Mouse (Mus musculus) mouse embryonic stem cell (cell line): Measurements from ENCODE around the gene Ep400.

Experiments
- in situ Hi-C, 2 experiments: fragments of 300-500 bp; cut with MboI; formaldehyde crosslinking; loops; 1 replicate in 1 of 2; 3 replicates in 1 of 2; pipeline ENCODE4 v1.14.3; 2019 to 2020; ENCODE audit warnings: low sequenced_read_pairs in 2 of 2, low pct_unique_long_range_greater_than_20kb in 1 of 2, mixed read lengths in 1 of 2; ENCODE audit not compliant: unreplicated experiment in 1 of 2

Ep400 gene

GRCm38 (mm10) chr5:110711455-110711854 is 59.1 kb downstream of the Ep400 start:
- in situ Hi-C loops, result loop anchor here in 1 of 2 experiments (5.0 kb wide), 1 partner anchor 44 kb away; no protein-coding TSS in a partner anchor

DNA sequence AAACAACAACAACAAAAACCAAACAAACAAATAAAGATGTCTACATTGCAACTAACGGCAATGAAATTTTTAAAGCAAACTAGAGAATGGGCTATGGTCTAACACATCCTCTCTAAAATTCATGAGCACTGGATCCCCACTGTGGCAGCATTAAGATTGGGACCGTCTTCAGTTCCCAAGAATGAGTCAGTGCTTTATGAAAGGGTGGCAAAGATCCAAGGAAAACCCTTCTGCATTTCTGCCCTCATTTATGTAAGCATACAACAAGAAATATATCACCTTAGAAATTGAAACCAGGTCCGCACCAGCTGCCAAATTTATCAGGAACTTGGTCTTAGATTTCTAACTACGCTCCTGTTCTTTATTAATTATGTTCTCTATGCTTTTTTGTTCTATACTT is 61.3 kb downstream of the Ep400 start:
- in situ Hi-C loops, result no loop called here

DNA sequence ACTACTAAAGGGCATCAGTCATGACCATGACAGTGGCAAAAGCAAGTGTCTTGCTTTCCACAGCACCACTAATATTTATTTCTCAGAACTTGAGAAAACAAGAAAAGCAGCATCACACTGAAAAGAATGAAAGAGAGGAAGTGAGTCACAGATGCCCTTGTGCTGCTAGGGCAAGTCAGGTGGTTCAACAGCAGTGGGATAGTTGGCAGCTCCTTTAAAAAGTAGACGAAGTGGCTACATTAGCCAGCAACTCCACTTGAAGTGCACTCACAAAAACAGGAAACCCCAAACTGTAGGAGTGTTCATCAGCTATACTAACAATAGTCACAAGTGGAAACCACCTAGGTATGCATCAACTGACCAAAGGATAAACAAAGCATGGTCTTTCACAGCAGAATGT is 66.5 kb downstream of the Ep400 start:
- in situ Hi-C loops, result no loop called here

DNA sequence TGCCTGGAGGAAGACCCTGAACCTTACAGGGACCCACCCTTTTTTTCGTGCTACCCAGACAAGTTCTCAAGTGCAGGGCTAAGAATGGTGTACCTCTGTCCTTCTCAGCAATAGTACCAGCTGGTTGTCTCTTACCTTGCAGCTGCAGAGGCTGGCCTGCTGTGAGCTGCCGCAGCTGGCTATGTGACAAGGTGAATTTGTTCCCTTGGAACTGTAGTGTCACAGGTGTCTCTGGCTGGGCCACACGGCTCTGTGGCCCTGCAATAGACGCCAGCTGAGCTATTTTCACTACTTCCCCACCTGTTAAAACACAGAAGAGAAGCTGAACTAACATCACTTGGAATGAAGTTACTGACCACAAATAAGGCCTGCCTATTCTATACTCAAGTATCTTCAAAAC is 71.9 kb downstream of the Ep400 start:
- in situ Hi-C loops, result no loop called here

GRCm38 (mm10) chr5:110682041-110682440 is 88.5 kb downstream of the Ep400 start:
- in situ Hi-C loops, result no loop called here

GRCm38 (mm10) chr5:110665486-110666121 is 104.9 kb downstream of the Ep400 start:
- in situ Hi-C loops, result loop anchor here in 1 of 2 experiments (5.0 kb wide), 1 partner anchor 47 kb away; no protein-coding TSS in a partner anchor

DNA sequence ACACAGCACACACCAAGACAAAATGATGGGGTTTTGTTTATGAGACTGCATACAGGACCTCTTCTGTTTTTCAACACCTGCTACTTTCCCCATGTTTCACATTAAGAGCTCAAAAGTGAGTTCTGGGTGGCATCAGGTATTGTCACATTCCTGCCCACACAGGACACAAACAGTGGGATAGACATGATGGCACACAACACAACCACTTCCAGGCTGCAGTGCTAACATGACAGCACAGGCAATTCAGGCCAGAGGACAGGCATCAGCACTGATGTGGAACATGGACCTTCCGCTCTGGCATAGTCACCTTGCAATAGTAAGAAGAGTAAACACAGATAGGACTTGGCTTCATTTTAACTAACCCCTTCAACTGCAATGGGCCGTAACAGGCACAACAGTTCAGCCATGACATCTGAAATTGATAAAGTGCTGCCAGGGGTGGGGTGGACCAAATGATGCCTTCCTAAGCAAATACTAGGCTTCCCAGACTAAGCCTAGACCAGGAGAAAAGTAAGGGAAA is 105.7 kb downstream of the Ep400 start:
- in situ Hi-C loops, result loop anchor here in 1 of 2 experiments (5.0 kb wide), 1 partner anchor 47 kb away; no protein-coding TSS in a partner anchor

DNA sequence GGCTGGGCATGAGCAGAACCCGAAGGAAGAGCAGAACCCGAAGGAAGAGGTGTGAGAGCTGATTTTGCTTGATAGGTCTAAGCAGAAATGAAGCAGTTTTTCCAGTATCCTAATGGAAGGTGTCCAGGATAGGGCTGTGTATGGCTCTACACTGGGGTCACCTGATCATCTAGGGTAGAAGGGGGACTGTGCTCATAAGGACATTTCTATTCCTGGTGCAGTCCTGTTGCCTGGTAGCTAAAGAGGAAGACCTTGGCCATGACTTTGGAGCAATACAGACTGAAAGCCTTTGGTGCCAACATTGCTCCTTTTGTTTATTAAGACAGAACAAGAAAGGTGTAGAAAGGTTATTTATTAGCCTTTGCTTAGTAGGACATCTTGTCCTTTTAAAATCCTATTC is 106.5 kb downstream of the Ep400 start:
- in situ Hi-C loops, result no loop called here

DNA sequence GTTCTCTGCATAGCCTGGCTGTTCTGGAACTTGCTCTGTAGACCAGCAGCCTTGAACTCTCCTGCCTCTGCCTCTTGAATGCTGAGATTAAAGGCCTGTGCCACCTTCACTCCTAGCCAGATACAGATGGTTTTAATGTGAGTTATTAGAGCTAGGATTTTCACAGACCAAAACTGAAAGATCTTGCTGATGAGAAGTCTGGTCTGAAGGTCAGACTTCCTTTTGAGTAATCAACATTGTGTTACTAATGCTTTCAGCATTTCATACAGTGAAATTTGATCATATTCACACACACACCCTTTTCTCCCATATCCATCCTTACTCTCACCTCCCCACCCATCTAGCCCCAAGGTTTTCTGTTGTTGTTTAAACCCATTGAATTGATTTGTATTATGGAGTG is 110.8 kb downstream of the Ep400 start:
- in situ Hi-C loops, result no loop called here

DNA sequence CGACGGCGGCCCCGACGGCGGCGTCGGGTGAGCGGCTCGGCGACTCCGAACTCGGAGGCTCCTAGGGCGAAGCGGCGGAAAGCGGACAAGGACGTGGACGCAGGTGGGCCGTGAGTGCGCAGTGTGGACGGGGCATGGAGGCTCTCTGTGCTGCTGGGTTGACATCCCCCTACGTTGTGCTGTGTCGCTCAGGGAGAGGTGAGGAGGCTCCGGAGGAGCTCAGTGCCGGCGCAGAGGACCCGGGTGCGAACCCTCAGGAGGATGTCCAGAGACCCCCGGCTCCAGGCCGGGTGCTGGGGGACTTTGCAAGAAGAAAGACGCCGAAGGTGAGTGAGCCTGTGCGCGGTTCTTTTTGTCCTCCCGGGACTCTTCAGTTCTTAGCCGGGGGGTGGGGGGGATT is 116.8 kb downstream of the Ep400 start:
- in situ Hi-C loops, result no loop called here

- in situ Hi-C loops, result no loop called here
These were observed 117.5 kb downstream of the Ep400 start, which contains the start of the genes Noc4l and Ddx51 for GRCm38 (mm10) chr5:110652719-110653648. TSS of gene Noc4l (minus strand) at chr5:110653417. TSS of gene Ddx51 (plus strand) at chr5:110653451.

- in situ Hi-C loops, result no loop called here
These were observed 124.1 kb downstream of the Ep400 start for GRCm38 (mm10) chr5:110646377-110646776.

DNA sequence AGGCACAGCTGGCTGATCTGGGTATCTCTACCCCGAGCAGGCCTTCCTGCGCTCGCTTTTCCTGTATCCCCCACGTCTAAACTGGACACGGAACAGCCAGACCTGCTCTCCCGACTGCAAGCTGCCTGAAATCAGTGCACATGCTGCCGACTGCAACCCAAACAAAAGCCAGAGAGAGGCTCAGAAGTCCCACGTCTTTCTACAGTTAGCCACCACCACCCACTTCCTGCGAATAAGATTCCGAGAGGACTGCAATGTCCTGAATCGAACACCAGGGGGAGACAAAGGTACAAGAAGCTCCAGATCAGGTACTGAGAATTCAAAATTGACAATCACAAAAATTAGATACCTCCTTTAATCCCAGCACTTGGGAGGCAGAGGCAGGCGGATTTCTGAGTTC is 131.1 kb downstream of the Ep400 start:
- in situ Hi-C loops, result loop anchor here (5.0 to 10.0 kb wide), 3 partner anchors 135 to 282 kb away; no protein-coding TSS in a partner anchor

GRCm38 (mm10) chr5:110638306-110639074 is 132.0 kb downstream of the Ep400 start:
- in situ Hi-C loops, result loop anchor here (5.0 to 10.0 kb wide), 3 partner anchors 134 to 281 kb away; no protein-coding TSS in a partner anchor

DNA sequence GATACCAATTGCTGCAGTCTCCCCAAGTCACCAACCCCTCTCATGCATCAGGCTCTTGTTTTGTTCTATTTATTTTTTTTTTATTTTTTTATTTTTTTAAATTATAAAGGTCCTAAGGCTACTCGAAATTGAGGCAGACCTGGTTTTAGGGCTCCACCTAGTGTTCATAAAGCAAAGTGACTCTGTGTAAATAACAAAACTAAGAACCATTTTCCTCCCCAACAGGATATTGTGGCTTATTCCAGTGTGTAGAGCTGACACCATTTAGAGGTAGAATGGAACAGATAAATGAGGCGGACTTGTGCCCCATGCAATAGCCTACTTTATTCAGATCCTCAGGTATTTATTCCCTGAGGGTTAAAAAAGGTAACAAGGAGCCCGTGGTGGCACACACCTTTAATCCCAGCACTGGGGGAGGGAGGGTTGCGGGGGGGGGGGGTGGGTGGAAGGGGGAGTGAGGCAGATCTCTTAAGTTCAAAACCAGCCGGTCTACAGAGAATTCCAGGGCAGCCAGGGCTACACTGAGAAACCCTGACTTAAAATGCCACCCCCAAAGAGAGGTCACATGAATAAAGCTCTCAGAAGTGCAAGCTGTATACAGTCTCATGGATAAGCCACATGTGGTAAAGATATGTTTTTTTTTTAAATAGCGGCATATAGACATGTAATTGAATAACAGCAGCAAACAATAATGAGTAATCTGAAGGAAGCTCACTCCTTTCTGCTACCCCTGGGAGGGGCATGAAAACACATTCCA is 134.4 kb downstream of the Ep400 start:
- in situ Hi-C loops, result loop anchor here (5.0 to 10.0 kb wide), 3 partner anchors 131 to 279 kb away; no protein-coding TSS in a partner anchor

GRCm38 (mm10) chr5:110629525-110630120 is 140.9 kb downstream of the Ep400 start:
- in situ Hi-C loops, result loop anchor here (5.0 to 10.0 kb wide), 3 partner anchors 125 to 277 kb away; no protein-coding TSS in a partner anchor

- in situ Hi-C loops, result no loop called here
These were observed 142.4 kb downstream of the Ep400 start for GRCm38 (mm10) chr5:110628156-110628555.
